Mouse (Mus musculus) ES-Bruce4 (cell line): ENCODE measurements around the gene St13. TPM values are rescaled to one million over a fixed set of nuclear protein-coding genes. Genes with fewer than 3 reads are reported as not detected.

Experiments used
- H3K27ac ChIP-seq: 2 replicates; pipeline ENCODE4 v1.5.1; 2012; ENCODE audit warnings: low read length, inconsistent platforms; ENCODE audit not compliant: insufficient read depth
- H3K27me3 ChIP-seq: 2 replicates; pipeline ENCODE4 v1.6.1; 2012; ENCODE audit warnings: mild to moderate bottlenecking, low read length, inconsistent platforms; ENCODE audit not compliant: control insufficient read depth, poor library complexity, insufficient read depth, severe bottlenecking
- H3K36me3 ChIP-seq: 2 replicates; pipeline ENCODE4 v1.6.1; 2012; ENCODE audit warnings: inconsistent platforms, mild to moderate bottlenecking, low read length, moderate library complexity; ENCODE audit not compliant: control insufficient read depth, poor library complexity, insufficient read depth, severe bottlenecking
- H3K4me1 ChIP-seq: one replicate; pipeline ENCODE4 v1.8.1; 2011; ENCODE audit warnings: low read length; ENCODE audit not compliant: control insufficient read depth, insufficient read depth
- H3K4me3 ChIP-seq: 2 replicates; pipeline ENCODE4 v1.5.1; 2011; ENCODE audit warnings: low read depth, mild to moderate bottlenecking, low read length
- H3K9ac ChIP-seq: 2 replicates; pipeline ENCODE4 v1.6.1; 2012; ENCODE audit warnings: low read depth, mild to moderate bottlenecking, inconsistent platforms; ENCODE audit not compliant: poor library complexity, severe bottlenecking
- H3K9me3 ChIP-seq: replicated peaks from 2 replicates; pipeline ENCODE4 v1.6.1; 2012; ENCODE audit warnings: mild to moderate bottlenecking, low read length, inconsistent platforms; ENCODE audit not compliant: control insufficient read depth, poor library complexity, insufficient read depth, severe bottlenecking
- CTCF ChIP-seq: IDR thresholded peaks from one replicate; pipeline ENCODE4 v1.8.1; 2011; ENCODE audit warnings: low read depth, low read length
- EP300 ChIP-seq: IDR thresholded peaks from 2 replicates; pipeline ENCODE4 v1.6.1; 2011; ENCODE audit warnings: low read depth, low read length; ENCODE audit not compliant: insufficient read depth
- POLR2A ChIP-seq: IDR thresholded peaks from one replicate; pipeline ENCODE4 v1.8.1; 2011; ENCODE audit warnings: low read length; ENCODE audit not compliant: insufficient read depth
- polyA plus RNA-seq: library from polyadenylated mRNA; stranded (reverse); fragments of >200 nt; gene quantifications from 2 replicates; pipeline ENCODE4 v1.2.4, GENCODE M21; 2011; ENCODE audit warnings: low read depth; ENCODE audit not compliant: missing spikeins, insufficient read depth, insufficient read length

The St13 gene
- polyA plus RNA-seq, 1 experiment, result 796 TPM

- no peak overlapping the region for H3K27ac ChIP-seq
- H3K9me3 ChIP-seq, result no peaks in the 10 kb centered on the region
- no peaks in the 10 kb centered on the region for H3K4me1 ChIP-seq
- no peak for TF ChIP-seq POLR2A
- TF ChIP-seq EP300, result no peak
- TF ChIP-seq CTCF, result no peak
- no peaks in the 10 kb centered on the region for H3K27me3 ChIP-seq
- no peak overlapping the region for H3K9ac ChIP-seq
- no peak overlapping the region for H3K4me3 ChIP-seq
- H3K36me3 ChIP-seq, result peaks cover 75% of the 10 kb centered on the region
Measured at GRCm38 (mm10) chr15:81378845-81379244, 21.0 kb downstream of the St13 start.

- no peaks in the 10 kb centered on the region for H3K27me3 ChIP-seq
- H3K9ac ChIP-seq, result no peak overlapping the region
- no peak for TF ChIP-seq POLR2A
- TF ChIP-seq CTCF, result no peak
- TF ChIP-seq EP300, result no peak
- no peak overlapping the region for H3K4me3 ChIP-seq
- H3K36me3 ChIP-seq, result peaks cover 75% of the 10 kb centered on the region
- no peaks in the 10 kb centered on the region for H3K4me1 ChIP-seq
- H3K9me3 ChIP-seq, result no peaks in the 10 kb centered on the region
- no peak overlapping the region for H3K27ac ChIP-seq
Measured at GRCm38 (mm10) chr15:81374621-81375020, 25.3 kb downstream of the St13 start.

- TF ChIP-seq POLR2A (no peak), EP300 (0 out of 2 replicates have a peak, but pooled peaks have one; percentile 59)
- Histone ChIP-seq H3K9ac (no peak overlapping the region), H3K36me3 (peaks cover 79% of the 10 kb centered on the region), H3K27me3 (no peaks in the 10 kb centered on the region), H3K27ac (no peak overlapping the region; the same call in 1 of the 2 replicates), H3K4me1 (no peaks in the 10 kb centered on the region), H3K4me3 (no peak overlapping the region), H3K9me3 (no peaks in the 10 kb centered on the region)
Measured at GRCm38 (mm10) chr15:81370356-81370755, 29.5 kb downstream of the St13 start.

GRCm38 (mm10) chr15:81368601-81369000 is 31.3 kb downstream of the St13 start:
- TF ChIP-seq EP300 (no peak), POLR2A (no peak), CTCF (no peak)
- Histone ChIP-seq H3K27ac (no peak overlapping the region), H3K36me3 (peaks cover 85% of the 10 kb centered on the region), H3K9ac (no peak overlapping the region), H3K4me3 (no peak overlapping the region), H3K4me1 (no peaks in the 10 kb centered on the region), H3K27me3 (no peaks in the 10 kb centered on the region), H3K9me3 (no peaks in the 10 kb centered on the region)

GRCm38 (mm10) chr15:81366241-81366640 is 33.6 kb downstream of the St13 start:
- no peaks in the 10 kb centered on the region for H3K27me3 ChIP-seq
- H3K9ac ChIP-seq, result no peak overlapping the region
- TF ChIP-seq POLR2A (no peak), EP300 (no peak), CTCF (no peak)
- H3K27ac ChIP-seq, result no peak overlapping the region
- peaks cover 74% of the 10 kb centered on the region for H3K36me3 ChIP-seq
- no peaks in the 10 kb centered on the region for H3K9me3 ChIP-seq
- no peak overlapping the region for H3K4me3 ChIP-seq
- no peaks in the 10 kb centered on the region for H3K4me1 ChIP-seq

GRCm38 (mm10) chr15:81365246-81365645 is 34.6 kb downstream of the St13 start:
- Histone ChIP-seq H3K36me3 (peaks cover 67% of the 10 kb centered on the region), H3K9ac (no peak overlapping the region), H3K9me3 (no peaks in the 10 kb centered on the region)

More at GRCm38 (mm10) chr15:81365246-81365645, 34.6 kb downstream of the St13 start:
- H3K27ac ChIP-seq, result no peak overlapping the region
- H3K4me1 ChIP-seq, result no peaks in the 10 kb centered on the region
- TF ChIP-seq EP300 (no peak), CTCF (no peak), POLR2A (no peak)
- H3K4me3 ChIP-seq, result no peak overlapping the region
- H3K27me3 ChIP-seq, result no peaks in the 10 kb centered on the region
